Mouse (Mus musculus) thymus, postnatal 25 days (tissue): ENCODE measurements at regions not wholly inside any gene's neighbourhood (a gene's known extent, or its start where the extent isn't known, plus 50 kb on each side); places are given as distances from the start of the nearest gene placed in this dataset.
"Not testable (repeated sequence)": the region's sequence is repeated elsewhere in the genome, so short reads cannot be mapped to it uniquely, and the experiment has no call there.

Experiments used
- DNase-seq: peaks from one replicate; pipeline ENCODE4 v3.0.0; 2022

- no peak for DNase-seq
Measured at GRCm38 (mm10) chrX:159073533-159073932, 136.6 kb upstream of the Rps6ka3 start.

- DNase-seq = peak; percentile 47
Measured at GRCm38 (mm10) chrX:159080508-159080907, 129.6 kb upstream of the Rps6ka3 start.

GRCm38 (mm10) chrX:159110651-159111050 lies 99.5 kb upstream of the Rps6ka3 start:
- not testable (repeated sequence) for DNase-seq

GRCm38 (mm10) chrX:159116210-159116609 lies 93.9 kb upstream of the Rps6ka3 start:
- DNase-seq = no peak

GRCm38 (mm10) chrX:159140554-159140953 lies 69.6 kb upstream of the Rps6ka3 start:
- no peak for DNase-seq

- no peak for DNase-seq
Measured at GRCm38 (mm10) chrX:159143278-159143677, 66.8 kb upstream of the Rps6ka3 start.

GRCm38 (mm10) chrX:159144674-159145073 lies 65.4 kb upstream of the Rps6ka3 start:
- no peak for DNase-seq

- no peak for DNase-seq
Measured at GRCm38 (mm10) chrX:159145212-159145611, 64.9 kb upstream of the Rps6ka3 start.

GRCm38 (mm10) chrX:159155786-159156185 lies 54.3 kb upstream of the Rps6ka3 start:
- DNase-seq = no peak

GRCm38 (mm10) chrX:159156976-159157375 lies 53.1 kb upstream of the Rps6ka3 start:
- no peak for DNase-seq

- no peak for DNase-seq
Measured at GRCm38 (mm10) chrX:159159727-159160126, 50.4 kb upstream of the Rps6ka3 start.
